Mouse (Mus musculus) kidney, adult 2 months (tissue): Measurements from ENCODE around the gene Aldh3b3. TPM values are rescaled to one million over a fixed set of nuclear protein-coding genes. Genes with fewer than 3 reads are reported as not detected.

ENCODE experiments used
- DNase-seq: peaks from one replicate; pipeline ENCODE4 v3.0.0; 2021
- H3K27ac ChIP-seq: fragments of 200-500 bp; 2 replicates; pipeline ENCODE4 v1.5.1; 2012; ENCODE audit warnings: low read depth, low read length, control low read depth, inconsistent platforms; ENCODE audit not compliant: insufficient read depth
- H3K27me3 ChIP-seq: fragments of 200-500 bp; replicated peaks from 2 replicates; pipeline ENCODE4 v1.6.1; 2012; ENCODE audit warnings: mild to moderate bottlenecking, moderate library complexity, low read length, inconsistent platforms; ENCODE audit not compliant: control insufficient read depth, insufficient read depth
- H3K36me3 ChIP-seq: fragments of 200-500 bp; 2 replicates; pipeline ENCODE4 v1.6.1; 2012; ENCODE audit warnings: mild to moderate bottlenecking, moderate library complexity, low read length, inconsistent platforms; ENCODE audit not compliant: control insufficient read depth, insufficient read depth
- H3K4me1 ChIP-seq: fragments of 200-500 bp; 2 replicates; pipeline ENCODE4 v1.6.1; 2011; ENCODE audit warnings: low read length; ENCODE audit not compliant: control insufficient read depth, insufficient read depth
- H3K4me3 ChIP-seq: fragments of 200-500 bp; 2 replicates; pipeline ENCODE4 v1.5.1; 2011; ENCODE audit warnings: mild to moderate bottlenecking, low read depth, low read length, control low read depth; ENCODE audit not compliant: insufficient read depth
- CTCF ChIP-seq: fragments of 200-500 bp; conservative IDR thresholded peaks from 2 replicates; pipeline ENCODE4 v1.5.1; 2011; ENCODE audit warnings: low read depth, mild to moderate bottlenecking, control low read depth, low read length, moderate library complexity, mixed read lengths; ENCODE audit not compliant: insufficient read depth, insufficient read length
- POLR2A ChIP-seq: fragments of 200-500 bp; IDR thresholded peaks from one replicate; pipeline ENCODE4 v1.6.1; 2011; ENCODE audit warnings: low read depth, low read length, control low read depth
- WGBS: fragments of 180-500 bp; shearing (Covaris S2); methylation state at CpG from one replicate; pipeline ENCODE4 v1.1.7; 2018; 5-methylcytosine and 5-hydroxymethylcytosine counted together
- polyA plus RNA-seq: library from polyadenylated mRNA; depleted of rRNA; stranded (reverse); fragments of >200 nt; gene quantifications from 2 replicates; pipeline ENCODE4 v1.2.3, GENCODE M21; 2012

The Aldh3b3 gene
- polyA plus RNA-seq, 1 experiment = 4.7 TPM

- peak overlapping the region; percentile 49; the same call in 1 of the 2 replicates for H3K27ac ChIP-seq
- 56% methylated on average over 10 of the region's 10 CpGs for WGBS
- DNase-seq = no peak
- TF ChIP-seq CTCF (no peak), POLR2A (no peak)
- H3K4me3 ChIP-seq = no peak overlapping the region
- no peaks in the 10 kb centered on the region for H3K36me3 ChIP-seq
- no peaks in the 10 kb centered on the region for H3K27me3 ChIP-seq
- no peaks in the 10 kb centered on the region for H3K4me1 ChIP-seq
Measured at GRCm38 (mm10) chr19:3922661-3923371, 35.6 kb upstream of the Aldh3b3 start.

GRCm38 (mm10) chr19:3923586-3923985 is 34.9 kb upstream of the Aldh3b3 start:
- 48% methylated on average over 13 of the region's 13 CpGs for WGBS
- DNase-seq = peak; percentile 50
- H3K4me1 ChIP-seq = no peaks in the 10 kb centered on the region
- TF ChIP-seq POLR2A = no peak
- no peak for TF ChIP-seq CTCF
- H3K4me3 ChIP-seq = no peak overlapping the region
- H3K36me3 ChIP-seq = no peaks in the 10 kb centered on the region
- H3K27ac ChIP-seq = peak overlapping the region; percentile 49
- H3K27me3 ChIP-seq = no peaks in the 10 kb centered on the region

GRCm38 (mm10) chr19:3924190-3924589 is 34.3 kb upstream of the Aldh3b3 start:
- WGBS = 61% methylated on average over 8 of the region's 8 CpGs
- H3K36me3 ChIP-seq = no peaks in the 10 kb centered on the region
- no peak for DNase-seq
- H3K27ac ChIP-seq = peak overlapping the region; percentile 28; the same call in 1 of the 2 replicates
- H3K27me3 ChIP-seq = no peaks in the 10 kb centered on the region
- TF ChIP-seq POLR2A (no peak), CTCF (no peak)
- H3K4me1 ChIP-seq = peaks cover 2% of the 10 kb centered on the region; the same call in 1 of the 2 replicates
- H3K4me3 ChIP-seq = no peak overlapping the region

- Histone ChIP-seq H3K27me3 (no peaks in the 10 kb centered on the region), H3K36me3 (no peaks in the 10 kb centered on the region), H3K4me3 (no peak overlapping the region), H3K27ac (no peak overlapping the region), H3K4me1 (peaks cover 7% of the 10 kb centered on the region; the same call in 1 of the 2 replicates)
- TF ChIP-seq POLR2A = no peak
- no peak for TF ChIP-seq CTCF
- no peak for DNase-seq
- 94% methylated on average over 7 of the region's 7 CpGs for WGBS
Measured at GRCm38 (mm10) chr19:3924868-3925267, 33.6 kb upstream of the Aldh3b3 start.

- 86% methylated on average over 6 of the region's 6 CpGs for WGBS
- Histone ChIP-seq H3K4me1 (peaks cover 9% of the 10 kb centered on the region; the same call in 1 of the 2 replicates), H3K27me3 (no peaks in the 10 kb centered on the region), H3K27ac (no peak overlapping the region), H3K36me3 (no peaks in the 10 kb centered on the region), H3K4me3 (no peak overlapping the region)
- TF ChIP-seq CTCF (no peak), POLR2A (no peak)
- no peak for DNase-seq
Measured at GRCm38 (mm10) chr19:3925859-3926258, 32.6 kb upstream of the Aldh3b3 start.

GRCm38 (mm10) chr19:3926279-3926678 is 32.2 kb upstream of the Aldh3b3 start:
- H3K27me3 ChIP-seq = no peaks in the 10 kb centered on the region
- H3K27ac ChIP-seq = no peak overlapping the region
- H3K4me3 ChIP-seq = no peak overlapping the region
- TF ChIP-seq POLR2A = no peak
- no peak for TF ChIP-seq CTCF
- H3K36me3 ChIP-seq = no peaks in the 10 kb centered on the region
- peak; percentile 33 for DNase-seq
- 54% methylated on average over 3 of the region's 3 CpGs for WGBS
- H3K4me1 ChIP-seq = peaks cover 9% of the 10 kb centered on the region; the same call in 1 of the 2 replicates

GRCm38 (mm10) chr19:3926685-3927084 is 31.8 kb upstream of the Aldh3b3 start:
- peaks cover 9% of the 10 kb centered on the region; the same call in 1 of the 2 replicates for H3K4me1 ChIP-seq
- 73% methylated on average over 6 of the region's 6 CpGs for WGBS
- no peak for DNase-seq

More at GRCm38 (mm10) chr19:3926685-3927084, 31.8 kb upstream of the Aldh3b3 start:
- 0 out of 2 replicates have a peak overlapping the region, but pooled peaks have one; percentile 0 for H3K27ac ChIP-seq
- H3K36me3 ChIP-seq = no peaks in the 10 kb centered on the region
- no peak overlapping the region for H3K4me3 ChIP-seq
- no peaks in the 10 kb centered on the region for H3K27me3 ChIP-seq
- no peak for TF ChIP-seq POLR2A
- no peak for TF ChIP-seq CTCF
